9 mouse cellular contexts compared by ENCODE assay signal in the genomic region with DNA sequence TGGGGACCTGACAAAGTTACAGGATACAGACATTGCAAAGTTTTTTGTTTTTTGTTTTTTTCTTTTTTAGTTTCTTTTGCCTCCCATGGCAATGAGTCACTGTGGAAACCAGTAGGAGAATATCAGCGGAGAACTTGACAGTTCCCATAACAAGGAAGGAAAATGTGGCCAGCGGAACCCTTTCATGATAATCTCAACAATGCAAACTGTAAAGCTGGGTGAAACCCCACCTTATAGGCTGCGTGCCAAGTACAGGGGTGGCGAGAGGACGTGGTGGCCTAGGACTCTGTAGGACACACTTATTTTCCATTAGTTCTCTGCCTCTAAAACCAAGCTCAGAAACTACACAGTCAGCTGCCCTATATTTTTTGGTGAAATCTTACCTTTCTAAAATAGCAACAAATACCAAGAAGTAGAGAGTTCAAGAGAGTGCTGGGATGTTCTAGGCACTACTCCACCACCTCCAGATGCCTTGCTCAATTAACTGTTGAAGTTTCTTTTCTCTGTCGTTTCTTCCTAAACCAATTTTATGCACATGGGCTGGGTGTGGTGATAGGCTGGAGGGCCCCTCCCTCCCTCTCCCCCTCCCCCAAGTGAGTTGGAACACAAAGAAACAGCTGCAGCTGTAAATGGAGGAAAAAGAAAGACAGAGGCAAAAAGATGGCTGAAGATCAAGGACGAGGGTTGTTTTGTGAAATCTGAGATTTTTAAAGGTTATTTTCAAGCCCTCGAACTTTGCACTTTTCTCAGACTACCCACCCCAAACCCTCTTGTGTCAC.
DNase-seq lines count a peak whose midpoint lies in the region; ATAC-seq and TF ChIP-seq lines count a peak whose summit lies in the region.
"Had no signal": no experiment of that assay in that cellular context is flagged by ENCODE, and none has a peak within 500 bp of the region (broad histone marks: within the 10 kb centered on the region; RNA-seq: fewer than 3 reads in every experiment).

No protein-coding gene starts in this region.

- 71% methylated on average over 8 of the region's 8 CpGs for WGBS in limb, embryonic 11.5 days
- 64% methylated on average over 8 of the region's 8 CpGs for WGBS in hindbrain, embryonic 16.5 days

- no peaks in the 10 kb centered on the region for H3K27me3 ChIP-seq in limb, embryonic 11.5 days (ENCODE audit: control insufficient read depth, insufficient read depth, low read length)
- H3K27me3 ChIP-seq in hindbrain, embryonic 16.5 days (replicated peaks; ENCODE audit: control insufficient read depth, insufficient read depth, low read length): no peaks in the 10 kb centered on the region
- H3K27me3 ChIP-seq: liver, embryonic 13.5 days had no signal

- DNase-seq in urinary bladder, postnatal 25 days (ENCODE audit: low spot score): peak; percentile 12
- no peak for DNase-seq in urinary bladder, postnatal 10 days (ENCODE audit: low spot score)
- peak; percentile 59 for DNase-seq in heart, adult 8-10 months (ENCODE audit: low spot score)
- DNase-seq in limb, embryonic 11.5 days (ENCODE audit: low spot score): no peak
- DNase-seq in urinary bladder, postnatal 36 days (ENCODE audit: low spot score in 2 of 2): peak; percentile 4 to 20
- DNase-seq in layer of hippocampus, adult 2 months (ENCODE audit: low spot score in 2 of 2): no peak
- DNase-seq: liver, embryonic 13.5 days had no signal

- no peak for TF ChIP-seq CTCF in layer of hippocampus, adult 2 months (conservative IDR thresholded peaks at IDR 0.05)

- H3K4me2 ChIP-seq in limb, embryonic 11.5 days (ENCODE audit: low read depth, severe bottlenecking): no peak overlapping the region
- H3K4me2 ChIP-seq in hindbrain, embryonic 16.5 days (ENCODE audit: low read length): no peak overlapping the region
- H3K4me2 ChIP-seq: liver, embryonic 13.5 days had no signal

- no peak overlapping the region for H3K4me3 ChIP-seq in limb, embryonic 11.5 days (ENCODE audit: low read depth, low read length)
- no peak overlapping the region for H3K4me3 ChIP-seq in hindbrain, embryonic 16.5 days (ENCODE audit: low read length)
- no peak overlapping the region for H3K4me3 ChIP-seq in layer of hippocampus, adult 2 months
- H3K4me3 ChIP-seq: liver, embryonic 13.5 days had no signal

- H3K36me3 ChIP-seq in limb, embryonic 11.5 days (ENCODE audit: control insufficient read depth, insufficient read depth, low read length): no peaks in the 10 kb centered on the region
- H3K36me3 ChIP-seq in hindbrain, embryonic 16.5 days (ENCODE audit: control insufficient read depth, insufficient read depth, low read length): no peaks in the 10 kb centered on the region
- H3K36me3 ChIP-seq: liver, embryonic 13.5 days had no signal

- peaks cover 11% of the 10 kb centered on the region; the same call in 1 of the 2 replicates for H3K4me1 ChIP-seq in limb, embryonic 11.5 days (ENCODE audit: control insufficient read depth, insufficient read depth, low read length)
- H3K4me1 ChIP-seq in hindbrain, embryonic 16.5 days (ENCODE audit: control insufficient read depth, insufficient read depth, low read depth, low read length): peaks cover 3% of the 10 kb centered on the region; the same call in 1 of the 2 replicates
- H3K4me1 ChIP-seq: liver, embryonic 13.5 days had no signal

- no peak for ATAC-seq in limb, embryonic 11.5 days (ENCODE audit: insufficient number of reproducible peaks, low FRiP score, low TSS enrichment, low read depth)
- no peak for ATAC-seq in hindbrain, embryonic 16.5 days
- ATAC-seq in cerebellum, adult (ENCODE audit: insufficient number of reproducible peaks, low FRiP score, low TSS enrichment): no peak

- H3K9ac ChIP-seq in limb, embryonic 11.5 days (ENCODE audit: low read length): no peak overlapping the region
- no peak overlapping the region for H3K9ac ChIP-seq in hindbrain, embryonic 16.5 days (ENCODE audit: low read depth, low read length)
- H3K9ac ChIP-seq: liver, embryonic 13.5 days had no signal

- peak overlapping the region; percentile 21; the same call in 1 of the 2 replicates for H3K27ac ChIP-seq in limb, embryonic 11.5 days (replicated peaks; ENCODE audit: low read depth, low read length)
- H3K27ac ChIP-seq in hindbrain, embryonic 16.5 days (ENCODE audit: low read depth, low read length): no peak overlapping the region
- no peak overlapping the region for H3K27ac ChIP-seq in layer of hippocampus, adult 2 months
- H3K27ac ChIP-seq: liver, embryonic 13.5 days had no signal

- H3K9me3 ChIP-seq in limb, embryonic 11.5 days (ENCODE audit: control insufficient read depth, low read length): no peaks in the 10 kb centered on the region
- H3K9me3 ChIP-seq in hindbrain, embryonic 16.5 days (ENCODE audit: control insufficient read depth, low read length): no peaks in the 10 kb centered on the region
- H3K9me3 ChIP-seq: liver, embryonic 13.5 days had no signal

Comparison
In these comparisons a context has a peak if more than half of its experiments do, and no peak if none do; other contexts are left out.
1. DNase-seq: peak in urinary bladder, postnatal 25 days (single experiment), heart, adult 8-10 months (single experiment) and urinary bladder, postnatal 36 days (2 of 2); none in urinary bladder, postnatal 10 days (single experiment), limb, embryonic 11.5 days (single experiment) and layer of hippocampus, adult 2 months (0 of 2).